Mouse (Mus musculus) neural tube, embryonic 15.5 days (tissue): ENCODE measurements around the gene Sbf2. TPM values are rescaled to one million over a fixed set of nuclear protein-coding genes. Genes with fewer than 3 reads are reported as not detected.

Experiments
- ATAC-seq: fragments of 200-750 bp; cut with Nextera tagmentation; 2 replicates; pipeline ENCODE4 v1.8.0; 2017; ENCODE audit warnings: mild to moderate bottlenecking, moderate TSS enrichment, moderate library complexity; ENCODE audit not compliant: low FRiP score
- H3K27ac ChIP-seq: fragments of 300-500 bp; sonication (generic); replicated peaks from 2 replicates; pipeline ENCODE4 v1.5.1; 2015; ENCODE audit warnings: mild to moderate bottlenecking, inconsistent platforms
- H3K27me3 ChIP-seq: fragments of 300-500 bp; sonication (generic); replicated peaks from 2 replicates; pipeline ENCODE4 v1.6.1; 2015; ENCODE audit warnings: inconsistent platforms
- H3K36me3 ChIP-seq: fragments of 300-500 bp; sonication (generic); 2 replicates; pipeline ENCODE4 v1.6.1; 2015; ENCODE audit warnings: inconsistent platforms
- H3K4me1 ChIP-seq: fragments of 300-500 bp; sonication (generic); 2 replicates; pipeline ENCODE4 v1.6.1; 2015; ENCODE audit warnings: inconsistent platforms
- H3K4me2 ChIP-seq: fragments of 300-500 bp; sonication (generic); 2 replicates; pipeline ENCODE4 v1.6.1; 2015; ENCODE audit warnings: inconsistent platforms, mild to moderate bottlenecking, moderate library complexity
- H3K4me3 ChIP-seq: fragments of 300-500 bp; sonication (generic); replicated peaks from 2 replicates; pipeline ENCODE4 v1.5.1; 2015; ENCODE audit warnings: mild to moderate bottlenecking, inconsistent platforms
- H3K9ac ChIP-seq: fragments of 300-500 bp; sonication (generic); replicated peaks from 2 replicates; pipeline ENCODE4 v1.6.1; 2015; ENCODE audit warnings: mild to moderate bottlenecking, inconsistent platforms
- H3K9me3 ChIP-seq: fragments of 300-500 bp; sonication (generic); replicated peaks from 2 replicates; pipeline ENCODE4 v1.6.1; 2016; ENCODE audit warnings: inconsistent platforms
- WGBS: fragments of 180-500 bp; shearing (Covaris S2); methylation state at CpG from one replicate; pipeline ENCODE4 v1.1.7; 2015; ENCODE audit warnings: mixed read lengths; 5-methylcytosine and 5-hydroxymethylcytosine counted together
- polyA plus RNA-seq: library from polyadenylated mRNA; unstranded; fragments of >200 nt; fragmentation: Nextera tagmentation; extraction: Ambion mirVana; gene quantifications from 2 replicates; pipeline ENCODE4 v1.2.1, GENCODE M21; 2015

The Sbf2 gene
- polyA plus RNA-seq, 1 experiment from 2014 or later = 51.3 TPM

- Histone ChIP-seq H3K36me3 (peaks cover 19% of the 10 kb centered on the region), H3K4me1 (no peaks in the 10 kb centered on the region), H3K4me2 (no peak overlapping the region), H3K9ac (no peak overlapping the region), H3K27me3 (no peaks in the 10 kb centered on the region), H3K27ac (no peak overlapping the region), H3K9me3 (no peaks in the 10 kb centered on the region), H3K4me3 (no peak overlapping the region)
- 72% methylated on average over 10 of the region's 10 CpGs for WGBS
- no peak for ATAC-seq
Observed at GRCm38 (mm10) chr7:110379335-110379914, 235.3 kb downstream of the Sbf2 start.

- no peak for ATAC-seq
- Histone ChIP-seq H3K27me3 (no peaks in the 10 kb centered on the region), H3K9ac (no peak overlapping the region), H3K9me3 (no peaks in the 10 kb centered on the region), H3K27ac (no peak overlapping the region), H3K4me2 (no peak overlapping the region), H3K36me3 (peaks cover 51% of the 10 kb centered on the region), H3K4me3 (no peak overlapping the region), H3K4me1 (no peaks in the 10 kb centered on the region)
- 91% methylated on average over 4 of the region's 4 CpGs for WGBS
Observed at GRCm38 (mm10) chr7:110372529-110372928, 242.2 kb downstream of the Sbf2 start.

GRCm38 (mm10) chr7:110362005-110362404 is 252.7 kb downstream of the Sbf2 start:
- H3K9ac ChIP-seq = no peak overlapping the region
- no peak for ATAC-seq
- no peak overlapping the region for H3K27ac ChIP-seq
- no peak overlapping the region for H3K4me2 ChIP-seq
- no peaks in the 10 kb centered on the region for H3K27me3 ChIP-seq
- H3K4me3 ChIP-seq = no peak overlapping the region
- H3K4me1 ChIP-seq = no peaks in the 10 kb centered on the region
- no peaks in the 10 kb centered on the region for H3K9me3 ChIP-seq
- 96% methylated on average over 11 of the region's 11 CpGs for WGBS
- peaks cover 51% of the 10 kb centered on the region for H3K36me3 ChIP-seq

- Histone ChIP-seq H3K27ac (no peak overlapping the region), H3K4me3 (no peak overlapping the region), H3K4me2 (no peak overlapping the region), H3K9me3 (no peaks in the 10 kb centered on the region), H3K4me1 (no peaks in the 10 kb centered on the region), H3K9ac (no peak overlapping the region), H3K27me3 (no peaks in the 10 kb centered on the region), H3K36me3 (peaks cover 47% of the 10 kb centered on the region)
- ATAC-seq = no peak
- 79% methylated on average over 1 of the region's 1 CpGs for WGBS
Observed at GRCm38 (mm10) chr7:110361516-110361915, 253.2 kb downstream of the Sbf2 start.

- H3K4me1 ChIP-seq = no peaks in the 10 kb centered on the region
- no peak overlapping the region for H3K4me3 ChIP-seq
- WGBS = 98% methylated on average over 2 of the region's 2 CpGs
- ATAC-seq = no peak
- H3K4me2 ChIP-seq = no peak overlapping the region
- no peak overlapping the region for H3K9ac ChIP-seq
- H3K9me3 ChIP-seq = no peaks in the 10 kb centered on the region
- no peak overlapping the region for H3K27ac ChIP-seq
- no peaks in the 10 kb centered on the region for H3K27me3 ChIP-seq
- H3K36me3 ChIP-seq = peaks cover 31% of the 10 kb centered on the region
Observed at GRCm38 (mm10) chr7:110359391-110359790, 255.3 kb downstream of the Sbf2 start.

- WGBS = 80% methylated on average over 2 of the region's 2 CpGs
- no peaks in the 10 kb centered on the region for H3K27me3 ChIP-seq
- no peak overlapping the region for H3K4me3 ChIP-seq
- no peak for ATAC-seq
- no peaks in the 10 kb centered on the region for H3K9me3 ChIP-seq
- no peak overlapping the region for H3K27ac ChIP-seq
- peaks cover 25% of the 10 kb centered on the region for H3K36me3 ChIP-seq
- H3K4me1 ChIP-seq = no peaks in the 10 kb centered on the region
- H3K9ac ChIP-seq = no peak overlapping the region
- no peak overlapping the region for H3K4me2 ChIP-seq
Observed at GRCm38 (mm10) chr7:110353971-110354370, 260.8 kb downstream of the Sbf2 start.

GRCm38 (mm10) chr7:110347250-110347649 is 267.5 kb downstream of the Sbf2 start:
- H3K36me3 ChIP-seq = peaks cover 26% of the 10 kb centered on the region
- H3K9me3 ChIP-seq = no peaks in the 10 kb centered on the region
- 92% methylated on average over 1 of the region's 1 CpGs for WGBS
- no peak overlapping the region for H3K4me2 ChIP-seq
- no peak overlapping the region for H3K9ac ChIP-seq
- no peak overlapping the region for H3K27ac ChIP-seq
- H3K4me3 ChIP-seq = no peak overlapping the region
- ATAC-seq = no peak
- H3K4me1 ChIP-seq = no peaks in the 10 kb centered on the region
- H3K27me3 ChIP-seq = no peaks in the 10 kb centered on the region

- H3K4me1 ChIP-seq = no peaks in the 10 kb centered on the region
- no peak overlapping the region for H3K9ac ChIP-seq
- peaks cover 44% of the 10 kb centered on the region for H3K36me3 ChIP-seq
- 73% methylated on average over 4 of the region's 4 CpGs for WGBS
- no peak overlapping the region for H3K4me2 ChIP-seq
- no peak overlapping the region for H3K4me3 ChIP-seq
- H3K27ac ChIP-seq = no peak overlapping the region
- ATAC-seq = no peak
- no peaks in the 10 kb centered on the region for H3K9me3 ChIP-seq
- H3K27me3 ChIP-seq = no peaks in the 10 kb centered on the region
Observed at GRCm38 (mm10) chr7:110337601-110338000, 277.1 kb downstream of the Sbf2 start.

- peaks cover 83% of the 10 kb centered on the region for H3K36me3 ChIP-seq
- H3K9me3 ChIP-seq = 0 out of 2 replicates have a peak, but pooled peaks cover 4% of the 10 kb centered on the region
- H3K4me3 ChIP-seq = no peak overlapping the region
- no peaks in the 10 kb centered on the region for H3K4me1 ChIP-seq
- WGBS = 95% methylated on average over 5 of the region's 5 CpGs
- no peaks in the 10 kb centered on the region for H3K27me3 ChIP-seq
- no peak overlapping the region for H3K27ac ChIP-seq
- ATAC-seq = no peak
- no peak overlapping the region for H3K9ac ChIP-seq
- no peak overlapping the region for H3K4me2 ChIP-seq
Observed at GRCm38 (mm10) chr7:110325381-110326110, 289.2 kb downstream of the Sbf2 start.

- H3K9ac ChIP-seq = no peak overlapping the region
- 0 out of 2 replicates have a peak, but pooled peaks cover 4% of the 10 kb centered on the region for H3K9me3 ChIP-seq
- no peak overlapping the region for H3K4me2 ChIP-seq
- no peak overlapping the region for H3K4me3 ChIP-seq
- no peak overlapping the region for H3K27ac ChIP-seq
- WGBS = 90% methylated on average over 1 of the region's 1 CpGs
- H3K36me3 ChIP-seq = peaks cover 84% of the 10 kb centered on the region
- H3K27me3 ChIP-seq = no peaks in the 10 kb centered on the region
- no peaks in the 10 kb centered on the region for H3K4me1 ChIP-seq
- ATAC-seq = no peak
Observed at GRCm38 (mm10) chr7:110324852-110325251, 289.9 kb downstream of the Sbf2 start.

GRCm38 (mm10) chr7:110321106-110321505 is 293.6 kb downstream of the Sbf2 start:
- H3K36me3 ChIP-seq = peaks cover 73% of the 10 kb centered on the region
- no peaks in the 10 kb centered on the region for H3K4me1 ChIP-seq
- no peak overlapping the region for H3K27ac ChIP-seq
- H3K4me2 ChIP-seq = no peak overlapping the region
- no peak for ATAC-seq
- H3K27me3 ChIP-seq = no peaks in the 10 kb centered on the region
- 0 out of 2 replicates have a peak, but pooled peaks cover 4% of the 10 kb centered on the region for H3K9me3 ChIP-seq
- no peak overlapping the region for H3K9ac ChIP-seq
- no peak overlapping the region for H3K4me3 ChIP-seq
- 72% methylated on average over 5 of the region's 5 CpGs for WGBS

GRCm38 (mm10) chr7:110318971-110319519 is 295.7 kb downstream of the Sbf2 start:
- Histone ChIP-seq H3K27ac (no peak overlapping the region), H3K9me3 (no peaks in the 10 kb centered on the region), H3K9ac (no peak overlapping the region), H3K4me3 (no peak overlapping the region), H3K4me1 (no peaks in the 10 kb centered on the region), H3K4me2 (no peak overlapping the region), H3K27me3 (no peaks in the 10 kb centered on the region), H3K36me3 (peaks cover 73% of the 10 kb centered on the region)
- ATAC-seq = no peak
- WGBS = 79% methylated on average over 6 of the region's 6 CpGs
